Mouse (Mus musculus) G1E (cell line): ENCODE data around the gene Micu1.

ENCODE experiments used
- CTCF ChIP-seq: IDR thresholded peaks from 2 replicates; pipeline ENCODE4 v1.5.1; 2012; ENCODE audit warnings: low read depth, low read length, inconsistent platforms, mixed read lengths
- GATA1 ChIP-seq: IDR thresholded peaks from 2 replicates; pipeline ENCODE4 v1.6.1; 2012; ENCODE audit warnings: borderline replicate concordance, low read length, inconsistent platforms, mixed read lengths
- GATA2 ChIP-seq: IDR thresholded peaks from 2 replicates; pipeline ENCODE4 v1.6.1; 2012; ENCODE audit warnings: low read depth, low read length, inconsistent platforms, borderline replicate concordance
- TAL1 ChIP-seq: conservative IDR thresholded peaks from 2 replicates; pipeline ENCODE4 v1.6.1; 2012; ENCODE audit warnings: low read depth, low read length, inconsistent platforms, mixed read lengths

DNA sequence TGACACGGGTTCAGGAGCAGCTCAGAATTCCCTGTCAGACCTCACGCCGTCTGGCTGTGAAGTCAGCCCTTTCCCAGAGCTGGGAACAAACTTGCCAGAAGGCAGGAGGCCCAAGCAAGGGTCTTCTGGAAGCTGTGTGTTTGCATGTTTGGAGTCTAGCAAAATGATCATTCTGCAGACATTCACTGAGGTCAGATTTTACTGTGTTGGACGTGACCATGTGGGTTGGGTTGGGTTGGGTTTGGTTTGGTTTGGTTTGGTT, 197.8 kb downstream of the Micu1 start:
- no peak for TF ChIP-seq CTCF
- no peak for TF ChIP-seq GATA1
- TF ChIP-seq TAL1, result no peak
- no peak for TF ChIP-seq GATA2
